ENCODE assay signal across 23 mouse cellular contexts in genomic region chr2:3266466-3266865, GRCm38 (mm10).
"Had no signal": no experiment of that assay in that cellular context is flagged by ENCODE, and none has a peak within 500 bp of the region (broad histone marks: within the 10 kb centered on the region; RNA-seq: fewer than 3 reads in every experiment).

No protein-coding gene starts in this region.

- DNase-seq: cerebellum, adult 9-11 months; cerebellum, postnatal 10 days; cerebellum, postnatal 14 days; cerebellum, postnatal 25 days; cerebellum, postnatal 36 days; embryo, embryonic 11 days; forebrain, postnatal 0 days; gastrocnemius, adult 2 months; gastrocnemius, postnatal 10 days; gastrocnemius, postnatal 25 days; gastrocnemius, postnatal 36 days; heart, adult 18-20 months; heart, adult 2 months had no signal

- H3K4me1 ChIP-seq: embryonic facial prominence, embryonic 10.5 days; embryonic facial prominence, embryonic 12.5 days; embryonic facial prominence, embryonic 13.5 days; embryonic facial prominence, embryonic 15.5 days; forebrain, embryonic 10.5 days; forebrain, embryonic 12.5 days; forebrain, embryonic 13.5 days; forebrain, embryonic 15.5 days had no signal

- H3K4me3 ChIP-seq: embryonic facial prominence, embryonic 10.5 days; embryonic facial prominence, embryonic 12.5 days; embryonic facial prominence, embryonic 13.5 days; embryonic facial prominence, embryonic 15.5 days; erythroblast, embryonic 14.5 days; forebrain, embryonic 10.5 days; forebrain, embryonic 12.5 days; forebrain, embryonic 13.5 days; forebrain, embryonic 15.5 days; gastrocnemius, adult 2 months; heart, adult 2 months; heart, embryonic 10.5 days had no signal

- H3K27ac ChIP-seq: embryonic facial prominence, embryonic 10.5 days; embryonic facial prominence, embryonic 12.5 days; embryonic facial prominence, embryonic 13.5 days; embryonic facial prominence, embryonic 15.5 days; forebrain, embryonic 10.5 days; forebrain, embryonic 12.5 days; forebrain, embryonic 13.5 days; forebrain, embryonic 15.5 days; gastrocnemius, adult 2 months; heart, adult 2 months; heart, embryonic 10.5 days had no signal
